Comparison of ENCODE assay signal across 28 mouse cellular contexts in the genomic region with DNA sequence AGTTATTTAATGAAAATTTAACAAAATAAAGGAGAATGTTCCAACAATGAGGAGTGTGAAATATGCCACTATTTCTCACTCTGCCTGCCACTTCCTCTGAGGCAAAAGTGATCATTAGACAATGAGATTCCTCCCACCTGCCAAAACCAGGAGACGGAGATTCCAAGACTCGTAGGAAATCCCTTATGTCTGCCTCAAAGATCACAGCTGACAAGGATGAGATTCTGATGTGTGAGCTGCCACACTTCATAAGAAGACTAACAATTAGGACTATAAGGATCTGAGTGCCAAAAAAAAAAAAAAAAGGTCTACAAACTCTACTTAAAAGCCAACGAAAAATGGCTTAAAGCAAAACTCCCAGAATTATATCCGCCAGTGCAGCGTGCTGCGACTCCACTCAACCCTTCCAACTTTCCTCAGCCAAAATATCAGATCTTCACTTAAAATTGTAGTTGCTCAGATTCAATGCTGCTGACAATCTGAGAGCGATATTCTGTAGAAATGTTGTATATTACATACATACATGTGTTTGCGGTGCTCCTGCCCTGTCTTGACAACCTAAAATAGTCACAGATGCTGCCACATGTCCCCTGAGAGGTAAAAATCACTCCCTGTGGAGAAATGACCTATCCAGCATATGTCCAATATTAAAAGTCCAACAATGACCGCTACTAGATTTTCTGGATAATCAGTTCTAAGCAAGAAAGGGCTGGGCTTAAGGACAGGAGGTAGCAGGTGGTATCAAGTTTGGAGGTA.
A peak's percentile ranks its signal among the peaks of the same experiment; 100 is the strongest.
DNase-seq lines count a peak whose midpoint lies in the region; ATAC-seq lines count a peak whose summit lies in the region.
"Had no signal": no experiment of that assay in that cellular context is flagged by ENCODE, and none has a peak within 500 bp of the region (broad histone marks: within the 10 kb centered on the region; RNA-seq: fewer than 3 reads in every experiment).

No protein-coding gene starts in this region.

- peaks cover 3% of the 10 kb centered on the region; the same call in 1 of the 2 replicates for H3K4me1 ChIP-seq in forebrain, embryonic 16.5 days (replicated peaks; ENCODE audit: control insufficient read depth, insufficient read depth, low read length)
- no peaks in the 10 kb centered on the region for H3K4me1 ChIP-seq in forebrain, embryonic 11.5 days (replicated peaks; ENCODE audit: control insufficient read depth, insufficient read depth, low read length)
- H3K4me1 ChIP-seq in hindbrain, embryonic 16.5 days (ENCODE audit: control insufficient read depth, insufficient read depth, low read depth, low read length) = peaks cover 9% of the 10 kb centered on the region
- H3K4me1 ChIP-seq in midbrain, embryonic 10.5 days = no peaks in the 10 kb centered on the region; the same call in 1 of the 2 replicates

- H3K9me3 ChIP-seq in forebrain, embryonic 16.5 days (ENCODE audit: control insufficient read depth, low read length) = no peaks in the 10 kb centered on the region
- H3K9me3 ChIP-seq in forebrain, embryonic 11.5 days (ENCODE audit: control insufficient read depth, low read length) = no peaks in the 10 kb centered on the region
- H3K9me3 ChIP-seq in hindbrain, embryonic 16.5 days (ENCODE audit: control insufficient read depth, low read length) = no peaks in the 10 kb centered on the region
- no peaks in the 10 kb centered on the region for H3K9me3 ChIP-seq in midbrain, embryonic 10.5 days (replicated peaks)
- H3K9me3 ChIP-seq: embryonic facial prominence, embryonic 10.5 days; embryonic facial prominence, embryonic 13.5 days; heart, embryonic 10.5 days; hindbrain, embryonic 12.5 days; hindbrain, embryonic 15.5 days; intestine, embryonic 15.5 days had no signal

- no peak for DNase-seq in forebrain, embryonic 11.5 days (ENCODE audit: low spot score)
- DNase-seq in brain, adult 2 months (ENCODE audit: low read depth, low spot score) = peak; percentile 88
- DNase-seq in cerebellum, adult 11-12 months = peak; percentile 74
- DNase-seq in cerebellum, adult 9-11 months = peak; percentile 84
- no peak for DNase-seq in midbrain, embryonic 10.5 days (ENCODE audit: low spot score)
- no peak for DNase-seq in T-cell, adult 2 months (ENCODE audit: low spot score)
- DNase-seq: adrenal gland, postnatal 10 days; adrenal gland, postnatal 36 days; embryo, embryonic 11 days; gastrocnemius, postnatal 10 days; gastrocnemius, postnatal 36 days; heart, adult 2 months; heart, postnatal 14 days; kidney, adult 11 months; kidney, adult 8-10 months had no signal

- no peak overlapping the region for H3K27ac ChIP-seq in forebrain, embryonic 16.5 days (ENCODE audit: low read length)
- no peak overlapping the region for H3K27ac ChIP-seq in forebrain, embryonic 11.5 days (ENCODE audit: low read depth, low read length)
- H3K27ac ChIP-seq in hindbrain, embryonic 16.5 days (ENCODE audit: low read depth, low read length) = no peak overlapping the region
- no peak overlapping the region for H3K27ac ChIP-seq in midbrain, embryonic 10.5 days (replicated peaks)
- H3K27ac ChIP-seq: embryonic facial prominence, embryonic 10.5 days; embryonic facial prominence, embryonic 13.5 days; heart, adult 2 months; heart, embryonic 10.5 days; heart, embryonic 13.5 days; hindbrain, embryonic 12.5 days; hindbrain, embryonic 15.5 days; intestine, embryonic 15.5 days had no signal

- no peak overlapping the region for H3K4me3 ChIP-seq in forebrain, embryonic 16.5 days (replicated peaks; ENCODE audit: low read length)
- no peak overlapping the region for H3K4me3 ChIP-seq in forebrain, embryonic 11.5 days (ENCODE audit: low read depth, low read length)
- no peak overlapping the region for H3K4me3 ChIP-seq in hindbrain, embryonic 16.5 days (ENCODE audit: low read length)
- no peak overlapping the region for H3K4me3 ChIP-seq in midbrain, embryonic 10.5 days
- H3K4me3 ChIP-seq: embryonic facial prominence, embryonic 10.5 days; embryonic facial prominence, embryonic 13.5 days; erythroblast, embryonic 14.5 days; heart, adult 2 months; heart, embryonic 10.5 days; heart, embryonic 13.5 days; hindbrain, embryonic 12.5 days; hindbrain, embryonic 15.5 days; intestine, embryonic 15.5 days had no signal

- no peak overlapping the region for H3K9ac ChIP-seq in forebrain, embryonic 16.5 days (replicated peaks; ENCODE audit: low read depth, low read length)
- H3K9ac ChIP-seq in forebrain, embryonic 11.5 days (ENCODE audit: low read length) = no peak overlapping the region
- H3K9ac ChIP-seq in hindbrain, embryonic 16.5 days (ENCODE audit: low read depth, low read length) = no peak overlapping the region
- H3K9ac ChIP-seq: embryonic facial prominence, embryonic 13.5 days; heart, embryonic 13.5 days; hindbrain, embryonic 12.5 days; hindbrain, embryonic 15.5 days; intestine, embryonic 15.5 days had no signal

- no peak overlapping the region for H3K4me2 ChIP-seq in forebrain, embryonic 16.5 days (ENCODE audit: low read length)
- no peak overlapping the region for H3K4me2 ChIP-seq in forebrain, embryonic 11.5 days (ENCODE audit: low read depth, low read length, severe bottlenecking)
- no peak overlapping the region for H3K4me2 ChIP-seq in hindbrain, embryonic 16.5 days (ENCODE audit: low read length)
- H3K4me2 ChIP-seq: embryonic facial prominence, embryonic 13.5 days; heart, embryonic 13.5 days; hindbrain, embryonic 12.5 days; hindbrain, embryonic 15.5 days; intestine, embryonic 15.5 days had no signal

- WGBS in forebrain, embryonic 16.5 days = 73% methylated on average over 9 of the region's 9 CpGs
- WGBS in forebrain, embryonic 11.5 days = 92% methylated on average over 9 of the region's 9 CpGs
- 79% methylated on average over 9 of the region's 9 CpGs for WGBS in hindbrain, embryonic 16.5 days
- WGBS in midbrain, embryonic 10.5 days = 91% methylated on average over 9 of the region's 9 CpGs

- H3K36me3 ChIP-seq in forebrain, embryonic 16.5 days (ENCODE audit: control insufficient read depth, insufficient read depth) = no peaks in the 10 kb centered on the region
- no peaks in the 10 kb centered on the region for H3K36me3 ChIP-seq in forebrain, embryonic 11.5 days (ENCODE audit: control insufficient read depth, insufficient read depth, low read length)
- H3K36me3 ChIP-seq in hindbrain, embryonic 16.5 days (ENCODE audit: control insufficient read depth, insufficient read depth, low read length) = no peaks in the 10 kb centered on the region
- no peaks in the 10 kb centered on the region for H3K36me3 ChIP-seq in midbrain, embryonic 10.5 days
- H3K36me3 ChIP-seq: embryonic facial prominence, embryonic 10.5 days; embryonic facial prominence, embryonic 13.5 days; heart, embryonic 10.5 days; heart, embryonic 13.5 days; hindbrain, embryonic 12.5 days; hindbrain, embryonic 15.5 days; intestine, embryonic 15.5 days had no signal

- H3K27me3 ChIP-seq in forebrain, embryonic 16.5 days (replicated peaks; ENCODE audit: control insufficient read depth, insufficient read depth, low read length) = no peaks in the 10 kb centered on the region
- no peaks in the 10 kb centered on the region for H3K27me3 ChIP-seq in forebrain, embryonic 11.5 days (ENCODE audit: control insufficient read depth, insufficient read depth, low read length)
- no peaks in the 10 kb centered on the region for H3K27me3 ChIP-seq in hindbrain, embryonic 16.5 days (replicated peaks; ENCODE audit: control insufficient read depth, insufficient read depth, low read length)
- no peaks in the 10 kb centered on the region for H3K27me3 ChIP-seq in midbrain, embryonic 10.5 days (ENCODE audit: low read depth, poor library complexity, severe bottlenecking)
- H3K27me3 ChIP-seq: embryonic facial prominence, embryonic 13.5 days; heart, embryonic 13.5 days; hindbrain, embryonic 12.5 days; hindbrain, embryonic 15.5 days; intestine, embryonic 15.5 days had no signal

- peak; percentile 57 for ATAC-seq in forebrain, embryonic 16.5 days
- ATAC-seq in forebrain, embryonic 11.5 days (replicated peaks; ENCODE audit: low FRiP score) = no peak
- ATAC-seq in hindbrain, embryonic 16.5 days = no peak
- ATAC-seq: activated CD4-positive, CD25-positive, alpha-beta regulatory T cell, adult 4 months; CD4-positive, CD25-positive, alpha-beta regulatory T cell, adult 4 months; forebrain, embryonic 14.5 days; intestine, embryonic 15.5 days had no signal

Comparison
In these comparisons a context has a peak if more than half of its experiments do, and no peak if none do; other contexts are left out.
1. DNase-seq: peak in brain, adult 2 months (single experiment), cerebellum, adult 11-12 months (single experiment) and cerebellum, adult 9-11 months (single experiment); none in forebrain, embryonic 11.5 days (single experiment), midbrain, embryonic 10.5 days (single experiment) and T-cell, adult 2 months (single experiment).